Mouse (Mus musculus): ENCODE results near the gene Cdh23.

DNA sequence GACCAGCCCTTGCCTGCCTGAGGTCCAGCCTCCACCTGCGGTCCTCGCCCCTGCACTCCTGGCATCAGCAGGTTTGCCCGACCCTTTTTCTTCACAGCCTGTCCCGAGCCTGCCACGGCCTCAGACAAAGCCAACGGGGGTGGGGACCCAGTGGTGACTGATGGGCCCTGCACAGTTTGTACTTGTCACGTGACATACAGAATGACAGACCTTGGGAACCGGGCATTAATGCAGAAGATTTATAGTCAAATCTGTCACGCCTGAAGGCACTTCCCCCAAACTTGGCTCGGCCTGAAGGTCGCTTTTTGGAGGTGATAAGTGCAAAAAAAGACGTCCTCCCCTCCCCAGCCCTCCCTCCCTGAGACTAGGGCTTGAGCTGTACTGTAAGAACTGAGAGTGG is 73.5 kb downstream of the Cdh23 start:
- TF ChIP-seq POLR2A (IDR thresholded peaks at IDR 0.05; ENCODE audit: insufficient read depth, low read depth, low read length) (no peak), CTCF (IDR thresholded peaks at IDR 0.05) (no peak)

Data from heart, adult 2 months (tissue).